Comparison of ENCODE assay signal across 18 mouse cellular contexts in genomic region chr5:49783728-49784127, GRCm38 (mm10).
DNase-seq lines count a peak whose midpoint lies in the region; ATAC-seq lines count a peak whose summit lies in the region.
"Had no signal": no experiment of that assay in that cellular context is flagged by ENCODE, and none has a peak within 500 bp of the region (broad histone marks: within the 10 kb centered on the region; RNA-seq: fewer than 3 reads in every experiment).

No protein-coding gene starts in this region.

- peak; percentile 92 for ATAC-seq in forebrain, embryonic 14.5 days
- no peak for ATAC-seq in liver, embryonic 11.5 days (replicated peaks; ENCODE audit: low FRiP score)
- ATAC-seq: CD4-positive, CD25-positive, alpha-beta regulatory T cell, adult 4 months; intestine, embryonic 15.5 days had no signal

- 39% methylated on average over 3 of the region's 3 CpGs for WGBS in forebrain, embryonic 14.5 days
- 66% methylated on average over 3 of the region's 3 CpGs for WGBS in liver, embryonic 11.5 days

- no peak overlapping the region for H3K9ac ChIP-seq in forebrain, embryonic 14.5 days (ENCODE audit: low read length)
- no peak overlapping the region for H3K9ac ChIP-seq in liver, embryonic 11.5 days (ENCODE audit: low read depth, low read length)
- H3K9ac ChIP-seq: intestine, embryonic 15.5 days; lung, embryonic 14.5 days; neural tube, embryonic 15.5 days had no signal

- H3K4me3 ChIP-seq in forebrain, embryonic 14.5 days (ENCODE audit: low read depth, low read length), result no peak overlapping the region
- no peak overlapping the region for H3K4me3 ChIP-seq in liver, embryonic 11.5 days (ENCODE audit: low read depth, low read length)
- H3K4me3 ChIP-seq: intestine, embryonic 15.5 days; midbrain, embryonic 10.5 days; neural tube, embryonic 15.5 days had no signal

- no peaks in the 10 kb centered on the region for H3K27me3 ChIP-seq in forebrain, embryonic 14.5 days (replicated peaks; ENCODE audit: control insufficient read depth, insufficient read depth, low read length)
- no peaks in the 10 kb centered on the region for H3K27me3 ChIP-seq in liver, embryonic 11.5 days (replicated peaks; ENCODE audit: control insufficient read depth, insufficient read depth, low read length)
- H3K27me3 ChIP-seq: intestine, embryonic 15.5 days; neural tube, embryonic 15.5 days had no signal

- intact Hi-C loops in left cerebral cortex, postnatal 25 days (cut with DNase I), result no loop called here

- H3K9me3 ChIP-seq in forebrain, embryonic 14.5 days (replicated peaks; ENCODE audit: control insufficient read depth, low read length), result no peaks in the 10 kb centered on the region
- H3K9me3 ChIP-seq in liver, embryonic 11.5 days (ENCODE audit: control insufficient read depth, low read length), result no peaks in the 10 kb centered on the region
- H3K9me3 ChIP-seq: intestine, embryonic 15.5 days; midbrain, embryonic 10.5 days; neural tube, embryonic 15.5 days had no signal

- H3K4me2 ChIP-seq in forebrain, embryonic 14.5 days (ENCODE audit: low read length), result no peak overlapping the region
- H3K4me2 ChIP-seq in liver, embryonic 11.5 days, result no peak overlapping the region
- H3K4me2 ChIP-seq: intestine, embryonic 15.5 days; lung, embryonic 14.5 days; neural tube, embryonic 15.5 days had no signal

- no peaks in the 10 kb centered on the region for H3K36me3 ChIP-seq in forebrain, embryonic 14.5 days (ENCODE audit: control insufficient read depth, insufficient read depth, low read length)
- no peaks in the 10 kb centered on the region for H3K36me3 ChIP-seq in liver, embryonic 11.5 days (ENCODE audit: control insufficient read depth, insufficient read depth, low read length)
- H3K36me3 ChIP-seq: G1E; intestine, embryonic 15.5 days; midbrain, embryonic 10.5 days; neural tube, embryonic 15.5 days had no signal

- DNase-seq in left cerebral cortex, postnatal 25 days (ENCODE audit: low spot score in 2 of 2), result peak; percentile 3 to 6
- no peak for DNase-seq in left cerebral cortex, adult 18-20 months (ENCODE audit: low spot score in 2 of 2)
- DNase-seq in forebrain, embryonic 14.5 days (ENCODE audit: low spot score), result peak; percentile 88
- DNase-seq in layer of hippocampus, adult 11-12 months (ENCODE audit: low spot score), result peak; percentile 54
- peak; percentile 8 to 10 for DNase-seq in layer of hippocampus, postnatal 25 days (ENCODE audit: extremely low spot score in 1 of 2, low spot score in 1 of 2)
- no peak for DNase-seq in neural tube, embryonic 10.5 days (ENCODE audit: extremely low spot score, low spot score)
- no peak for DNase-seq in liver, embryonic 11.5 days (ENCODE audit: low spot score)
- DNase-seq: adrenal gland, postnatal 36 days; cerebellum, postnatal 25 days; gastrocnemius, postnatal 25 days; lung, embryonic 14.5 days; lung, postnatal 4 days; thymus, adult 18-20 months had no signal

- H3K27ac ChIP-seq in forebrain, embryonic 14.5 days (ENCODE audit: low read depth, low read length), result no peak overlapping the region
- no peak overlapping the region for H3K27ac ChIP-seq in liver, embryonic 11.5 days (ENCODE audit: low read depth, low read length)
- H3K27ac ChIP-seq: intestine, embryonic 15.5 days; midbrain, embryonic 10.5 days; neural tube, embryonic 15.5 days had no signal

- no peaks in the 10 kb centered on the region for H3K4me1 ChIP-seq in forebrain, embryonic 14.5 days (ENCODE audit: control insufficient read depth, insufficient read depth, low read length)
- H3K4me1 ChIP-seq in liver, embryonic 11.5 days (replicated peaks; ENCODE audit: control insufficient read depth, insufficient read depth, low read length), result no peaks in the 10 kb centered on the region
- H3K4me1 ChIP-seq: intestine, embryonic 15.5 days; midbrain, embryonic 10.5 days; neural tube, embryonic 15.5 days had no signal

Comparison
In these comparisons a context has a peak if more than half of its experiments do, and no peak if none do; other contexts are left out.
1. DNase-seq: peak in left cerebral cortex, postnatal 25 days (2 of 2), forebrain, embryonic 14.5 days (single experiment), layer of hippocampus, adult 11-12 months (single experiment) and layer of hippocampus, postnatal 25 days (2 of 2); none in left cerebral cortex, adult 18-20 months (0 of 2), neural tube, embryonic 10.5 days (single experiment) and liver, embryonic 11.5 days (single experiment).